Mouse (Mus musculus) embryonic facial prominence, embryonic 12.5 days (tissue): ENCODE data around the gene Inhbe. TPM values are rescaled to one million over a fixed set of nuclear protein-coding genes. Genes with fewer than 3 reads are reported as not detected.
"Not testable (repeated sequence)": the region's sequence is repeated elsewhere in the genome, so short reads cannot be mapped to it uniquely, and the experiment has no call there.

ENCODE experiments used
- ATAC-seq: fragments of 200-750 bp; cut with Nextera tagmentation; 2 replicates; pipeline ENCODE4 v1.8.0; 2017; ENCODE audit not compliant: insufficient number of reproducible peaks, insufficient read depth, low FRiP score, low TSS enrichment
- H3K27ac ChIP-seq: fragments of 300-500 bp; sonication (generic); 2 replicates; pipeline ENCODE4 v1.5.1; 2016; ENCODE audit warnings: mild to moderate bottlenecking
- H3K27me3 ChIP-seq: fragments of 300-500 bp; sonication (generic); 2 replicates; pipeline ENCODE4 v1.6.1; 2016; ENCODE audit warnings: mild to moderate bottlenecking, moderate library complexity
- H3K36me3 ChIP-seq: fragments of 300-500 bp; sonication (generic); 2 replicates; pipeline ENCODE4 v1.6.1; 2016; ENCODE audit warnings: mild to moderate bottlenecking
- H3K4me1 ChIP-seq: fragments of 300-500 bp; sonication (generic); 2 replicates; pipeline ENCODE4 v1.6.1; 2016
- H3K4me2 ChIP-seq: fragments of 300-500 bp; sonication (generic); replicated peaks from 2 replicates; pipeline ENCODE4 v1.6.1; 2016; ENCODE audit warnings: mild to moderate bottlenecking, moderate library complexity
- H3K4me3 ChIP-seq: fragments of 300-500 bp; sonication (generic); 2 replicates; pipeline ENCODE4 v1.5.1; 2016; ENCODE audit warnings: mild to moderate bottlenecking
- H3K9ac ChIP-seq: fragments of 300-500 bp; sonication (generic); 2 replicates; pipeline ENCODE4 v1.6.1; 2016; ENCODE audit warnings: mild to moderate bottlenecking, moderate library complexity
- H3K9me3 ChIP-seq: fragments of 300-500 bp; sonication (generic); 2 replicates; pipeline ENCODE4 v1.6.1; 2016; ENCODE audit warnings: mild to moderate bottlenecking, moderate library complexity
- WGBS: fragments of 180-500 bp; shearing (Covaris S2); methylation state at CpG from one replicate; pipeline ENCODE4 v1.1.7; 2016; 5-methylcytosine and 5-hydroxymethylcytosine counted together
- polyA plus RNA-seq: library from polyadenylated mRNA; unstranded; fragments of >200 nt; fragmentation: Nextera tagmentation; extraction: Ambion mirVana; gene quantifications from 2 replicates; pipeline ENCODE4 v1.2.1, GENCODE M21; 2016

Inhbe gene
- polyA plus RNA-seq, 1 experiment from 2014 or later, result 0.03 TPM

DNA sequence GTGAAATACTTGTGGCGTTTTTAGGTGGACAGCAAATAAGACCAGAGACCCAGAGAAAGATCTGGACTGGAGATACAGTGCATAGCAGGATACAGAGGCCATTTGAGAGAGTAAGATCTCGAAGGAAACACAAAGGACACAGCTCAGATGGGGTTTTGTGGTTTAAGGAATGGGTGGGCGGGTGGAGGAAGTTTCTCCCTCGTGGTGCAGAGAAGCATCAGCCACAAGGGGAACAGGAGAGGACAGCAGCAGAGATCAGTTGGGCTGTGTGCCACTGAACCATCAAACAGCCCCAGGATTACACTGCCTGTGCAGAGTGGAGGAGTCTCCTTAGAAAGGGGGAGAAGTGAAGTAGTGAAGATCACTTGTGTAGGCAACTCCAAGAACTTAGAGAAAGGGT is 36.2 kb downstream of the Inhbe start:
- WGBS, result 36% methylated on average over 4 of the region's 4 CpGs
- H3K27me3 ChIP-seq, result peaks cover 18% of the 10 kb centered on the region; the same call in 1 of the 2 replicates
- no peaks in the 10 kb centered on the region for H3K4me1 ChIP-seq
- H3K9ac ChIP-seq, result no peak overlapping the region
- no peak for ATAC-seq
- H3K9me3 ChIP-seq, result no peaks in the 10 kb centered on the region
- H3K36me3 ChIP-seq, result no peaks in the 10 kb centered on the region
- no peak overlapping the region for H3K4me2 ChIP-seq
- no peak overlapping the region for H3K4me3 ChIP-seq
- no peak overlapping the region for H3K27ac ChIP-seq

DNA sequence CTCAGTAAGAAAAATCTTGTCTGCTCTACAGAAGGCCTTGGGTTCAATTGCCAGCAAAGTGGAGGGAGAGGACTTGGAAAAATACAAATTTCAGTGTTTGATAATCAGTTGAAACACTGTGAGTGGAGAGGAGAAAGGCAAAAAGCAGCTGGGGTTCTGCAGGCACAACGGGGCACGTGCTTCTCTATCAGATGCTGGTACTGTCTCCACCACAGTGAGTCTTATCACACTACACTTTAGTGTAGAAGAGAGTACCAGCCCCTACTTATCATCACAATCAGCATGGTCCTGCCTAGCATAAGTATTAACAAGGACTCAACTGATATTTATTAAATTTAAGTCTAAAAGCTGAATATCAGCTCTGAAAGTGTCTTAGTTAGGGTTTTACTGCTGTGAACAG is 36.9 kb downstream of the Inhbe start:
- WGBS, result 80% methylated on average over 2 of the region's 2 CpGs
- Histone ChIP-seq H3K36me3 (no peaks in the 10 kb centered on the region), H3K4me3 (no peak overlapping the region), H3K27me3 (peaks cover 12% of the 10 kb centered on the region; the same call in 1 of the 2 replicates), H3K27ac (no peak overlapping the region), H3K4me1 (no peaks in the 10 kb centered on the region), H3K9ac (no peak overlapping the region), H3K4me2 (no peak overlapping the region), H3K9me3 (no peaks in the 10 kb centered on the region)
- no peak for ATAC-seq

DNA sequence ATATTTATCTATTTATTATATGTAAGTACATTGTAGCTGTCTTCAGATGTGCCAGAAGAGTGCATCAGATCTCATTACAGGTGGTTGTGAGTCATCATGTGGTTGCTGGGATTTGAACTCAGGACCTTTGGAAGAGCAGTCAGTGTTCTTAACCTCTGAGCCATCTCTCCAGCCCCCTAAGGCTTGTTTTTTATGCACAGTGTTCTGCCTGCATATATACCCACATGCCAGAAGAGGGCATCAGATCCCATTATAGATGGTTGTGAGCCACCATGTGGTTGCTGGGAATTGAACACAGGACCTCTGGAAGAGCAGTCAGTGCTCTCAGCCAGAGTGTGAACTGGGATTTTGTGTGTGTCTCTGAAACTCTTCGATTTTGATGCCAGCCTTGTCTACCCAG is 39.3 kb downstream of the Inhbe start:
- not testable (repeated sequence) for H3K36me3 ChIP-seq, H3K27ac ChIP-seq, H3K4me3 ChIP-seq, H3K4me2 ChIP-seq, ATAC-seq, H3K9me3 ChIP-seq, H3K27me3 ChIP-seq, H3K9ac ChIP-seq, H3K4me1 ChIP-seq
- WGBS, result 75% methylated on average over 1 of the region's 1 CpGs

DNA sequence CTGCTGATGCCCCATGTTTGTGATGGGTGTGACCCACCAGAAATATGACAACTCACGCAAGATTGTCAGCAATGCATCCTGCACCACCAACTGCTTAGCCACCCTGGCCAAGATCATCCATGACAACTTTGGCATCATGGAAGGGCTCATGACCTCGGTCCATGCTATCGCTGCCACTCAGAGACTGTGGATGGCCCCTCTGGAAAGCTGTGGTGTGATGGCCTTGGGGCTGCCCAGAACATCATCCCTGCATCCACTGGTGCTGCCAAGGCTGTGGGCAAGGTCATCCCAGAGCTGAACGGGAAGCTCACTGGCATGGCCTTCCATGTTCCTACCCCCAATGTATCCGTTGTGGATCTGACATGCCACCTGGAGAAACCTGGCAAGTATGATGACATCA is 40.7 kb downstream of the Inhbe start:
- not testable (repeated sequence) for H3K4me1 ChIP-seq, ATAC-seq, H3K9me3 ChIP-seq, H3K9ac ChIP-seq, H3K4me2 ChIP-seq, H3K27me3 ChIP-seq, H3K36me3 ChIP-seq, H3K27ac ChIP-seq, H3K4me3 ChIP-seq
- 86% methylated on average over 5 of the region's 5 CpGs for WGBS

DNA sequence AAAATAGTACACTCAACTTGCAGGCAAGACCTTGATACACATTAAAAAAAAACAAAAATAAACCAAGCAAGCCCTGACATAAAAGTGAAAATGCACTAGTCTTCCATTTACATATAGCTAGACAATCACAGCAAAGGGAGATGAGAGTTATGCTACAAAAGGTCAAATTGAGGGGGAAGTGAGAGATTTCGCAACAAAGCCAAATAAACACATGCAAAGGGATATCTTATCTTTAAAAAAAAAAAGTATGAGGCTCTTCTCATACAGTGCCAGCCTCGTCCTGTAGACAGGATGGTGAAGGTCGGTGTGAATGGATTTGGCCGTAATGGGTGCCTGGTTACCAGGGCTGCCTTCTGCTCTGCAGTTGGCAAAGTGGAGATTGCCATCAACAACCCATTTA is 41.4 kb downstream of the Inhbe start:
- no peak for ATAC-seq
- WGBS, result 68% methylated on average over 4 of the region's 4 CpGs

DNA sequence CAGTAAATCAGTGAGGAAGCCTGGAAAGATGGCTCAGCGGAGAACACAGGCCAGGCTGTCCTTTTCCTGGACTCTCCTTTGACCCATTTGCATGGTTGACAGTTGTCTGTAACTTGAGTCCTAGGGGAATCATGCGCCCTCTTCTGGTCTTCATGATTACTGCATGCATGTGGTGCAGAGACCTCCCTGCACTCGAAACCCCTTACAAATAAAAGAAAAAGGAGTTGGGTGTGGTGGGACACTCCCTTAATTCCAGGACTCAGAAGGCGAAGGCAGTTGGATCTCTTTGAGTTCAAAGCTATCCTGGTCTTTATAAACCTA is 41.9 kb downstream of the Inhbe start:
- Histone ChIP-seq H3K9me3 (no peaks in the 10 kb centered on the region), H3K4me1 (peaks cover 10% of the 10 kb centered on the region), H3K9ac (peak overlapping the region; percentile 43; the same call in 1 of the 2 replicates), H3K36me3 (peaks cover 20% of the 10 kb centered on the region), H3K4me3 (peak overlapping the region; percentile 84), H3K27me3 (no peaks in the 10 kb centered on the region), H3K27ac (0 out of 2 replicates have a peak overlapping the region, but pooled peaks have one; percentile 58), H3K4me2 (peak overlapping the region; percentile 77)
- 0 out of 2 replicates have a peak, but pooled peaks have one; percentile 55 for ATAC-seq
- under 1% methylated on average over 4 of the region's 4 CpGs for WGBS

More for the DNA sequence above, 41.4 kb downstream of the Inhbe start:
- Histone ChIP-seq H3K27me3 (no peaks in the 10 kb centered on the region), H3K4me2 (no peak overlapping the region), H3K4me3 (no peak overlapping the region), H3K27ac (no peak overlapping the region), H3K4me1 (peaks cover 10% of the 10 kb centered on the region), H3K9ac (no peak overlapping the region), H3K36me3 (peaks cover 15% of the 10 kb centered on the region), H3K9me3 (no peaks in the 10 kb centered on the region)

DNA sequence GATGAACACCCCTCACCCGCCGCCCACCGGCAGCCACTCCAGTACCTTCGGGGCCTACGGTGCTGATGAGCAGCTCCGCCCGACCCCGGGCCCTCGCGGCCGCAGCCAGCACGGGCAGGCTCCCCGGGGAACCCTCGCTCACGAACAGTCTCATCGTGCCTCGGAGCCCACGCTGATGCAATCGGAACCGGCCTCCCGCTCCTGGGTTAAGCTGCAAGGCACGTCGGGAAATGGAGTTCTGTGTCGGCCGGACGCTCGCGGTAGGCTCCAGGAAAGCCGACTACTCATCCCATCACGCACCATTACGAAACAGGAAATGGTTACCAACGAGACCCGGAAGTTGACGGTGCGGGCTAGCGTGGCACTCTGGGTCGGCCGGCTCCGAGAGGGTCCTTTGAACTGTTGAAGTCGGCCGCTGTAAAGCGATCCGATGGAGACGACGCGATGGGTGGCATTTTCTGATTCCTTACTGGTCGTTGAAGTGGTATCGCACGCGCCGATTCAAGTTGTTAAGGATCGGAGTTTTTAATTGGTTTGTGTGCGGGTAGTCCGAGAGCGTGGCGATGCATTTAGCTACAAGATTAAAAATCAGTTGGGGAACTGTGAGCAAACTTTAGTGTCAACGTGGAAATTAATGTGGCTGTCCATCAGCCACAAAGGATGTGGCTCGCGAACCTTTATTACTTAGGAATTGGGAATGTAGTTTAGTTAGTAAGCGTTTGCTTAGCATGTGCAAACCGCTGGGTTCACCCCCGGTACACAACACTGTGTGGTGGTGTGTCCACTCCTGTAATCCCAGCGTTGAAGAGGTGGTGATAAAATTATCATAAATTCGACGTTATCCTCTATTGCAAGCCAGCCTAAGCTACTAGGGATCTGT is 42.5 kb downstream of the Inhbe start, which contains the start of gene Mars:
Mars (minus strand) TSS at position 311 of the 880 bp plus-strand sequence.
- no peaks in the 10 kb centered on the region for H3K27me3 ChIP-seq
- H3K9me3 ChIP-seq, result no peaks in the 10 kb centered on the region
- H3K9ac ChIP-seq, result peak within 1 kb of the TSS; percentile 78
- peak within 1 kb of the TSS; percentile 58 for H3K27ac ChIP-seq
- ATAC-seq, result peak; percentile 93
- peak within 1 kb of the TSS; percentile 77 for H3K4me2 ChIP-seq
- peaks cover 10% of the 10 kb centered on the region for H3K4me1 ChIP-seq
- peak within 1 kb of the TSS; percentile 84 for H3K4me3 ChIP-seq
- peaks cover 26% of the 10 kb centered on the region for H3K36me3 ChIP-seq
- WGBS, result under 1% methylated on average over 65 of the region's 65 CpGs

DNA sequence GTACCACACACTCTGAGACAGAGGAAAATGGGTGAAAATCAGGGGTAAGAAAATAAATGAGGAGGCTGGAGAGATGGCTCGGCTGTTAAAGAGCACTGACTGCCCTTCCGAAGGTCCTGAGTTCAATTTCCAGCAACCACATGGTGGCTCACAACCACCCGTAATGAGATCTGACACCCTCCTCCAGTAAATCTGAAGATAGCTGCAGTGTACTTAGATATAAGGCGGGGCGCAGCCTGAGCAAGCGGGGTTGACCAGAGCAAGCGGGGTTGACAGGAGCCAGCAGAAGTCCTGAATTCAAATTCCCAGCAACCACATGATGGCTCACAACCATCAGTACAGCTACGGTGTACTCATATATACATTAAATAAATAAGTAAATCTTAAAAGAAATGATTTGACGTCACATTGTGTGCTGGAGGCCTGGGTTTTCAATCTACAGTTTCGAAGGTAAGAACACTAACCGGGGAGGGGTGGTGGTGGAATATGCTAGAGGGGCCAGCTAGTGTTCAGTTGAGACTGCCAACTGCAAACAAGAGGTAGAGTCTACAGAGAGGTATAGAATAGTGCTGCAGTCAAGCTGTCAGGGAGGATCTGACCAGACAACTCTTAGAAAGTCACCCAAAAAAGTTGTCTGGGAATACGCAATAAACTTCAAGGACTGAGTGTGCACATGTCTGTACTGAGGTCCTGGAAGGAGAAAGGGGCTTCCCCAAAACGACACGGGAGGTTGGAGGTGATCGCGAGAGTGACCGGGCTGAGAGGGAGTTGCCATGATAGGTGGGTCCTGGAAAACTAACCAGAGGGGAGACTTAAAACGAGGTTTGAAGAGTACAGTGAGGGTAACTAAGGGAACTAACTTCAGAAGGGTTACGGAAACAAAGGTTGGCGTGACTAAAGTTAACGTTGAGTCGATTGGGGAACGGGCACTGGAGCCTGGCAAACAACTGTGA is 43.4 kb downstream of the Inhbe start:
- Histone ChIP-seq H3K4me2 (peak overlapping the region; percentile 77), H3K27me3 (no peaks in the 10 kb centered on the region), H3K36me3 (peaks cover 36% of the 10 kb centered on the region), H3K27ac (peak overlapping the region; percentile 58; the same call in 1 of the 2 replicates), H3K9ac (peak overlapping the region; percentile 78), H3K9me3 (no peaks in the 10 kb centered on the region), H3K4me1 (peaks cover 10% of the 10 kb centered on the region), H3K4me3 (peak overlapping the region; percentile 84)
- WGBS, result 39% methylated on average over 23 of the region's 23 CpGs
- ATAC-seq, result peak; percentile 54

DNA sequence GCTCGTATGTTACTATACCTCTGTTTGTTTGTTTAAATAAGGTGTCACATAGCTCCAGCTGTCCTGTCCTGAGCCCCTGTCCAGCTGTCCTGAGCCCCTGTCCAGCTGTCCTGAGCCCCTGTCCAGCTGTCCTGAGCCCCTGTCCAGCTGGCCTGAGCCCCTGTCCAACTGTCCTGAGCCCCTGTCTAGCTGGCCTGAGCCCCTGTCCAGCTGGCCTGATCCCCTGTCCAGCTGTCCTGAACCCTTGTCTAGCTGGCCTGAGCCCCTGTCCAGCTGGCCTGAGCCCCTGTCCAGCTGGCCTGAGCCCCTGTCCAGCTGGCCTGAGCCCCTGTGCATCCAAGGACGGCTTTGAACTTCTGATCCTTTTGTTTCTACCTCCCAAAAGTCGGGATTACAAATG is 45.0 kb downstream of the Inhbe start:
- H3K9me3 ChIP-seq, H3K4me1 ChIP-seq, H3K27ac ChIP-seq, H3K9ac ChIP-seq, H3K27me3 ChIP-seq, H3K4me3 ChIP-seq, H3K4me2 ChIP-seq, ATAC-seq: not testable (repeated sequence)
- peaks cover 52% of the 10 kb centered on the region for H3K36me3 ChIP-seq
- WGBS, result 83% methylated on average over 3 of the region's 3 CpGs

DNA sequence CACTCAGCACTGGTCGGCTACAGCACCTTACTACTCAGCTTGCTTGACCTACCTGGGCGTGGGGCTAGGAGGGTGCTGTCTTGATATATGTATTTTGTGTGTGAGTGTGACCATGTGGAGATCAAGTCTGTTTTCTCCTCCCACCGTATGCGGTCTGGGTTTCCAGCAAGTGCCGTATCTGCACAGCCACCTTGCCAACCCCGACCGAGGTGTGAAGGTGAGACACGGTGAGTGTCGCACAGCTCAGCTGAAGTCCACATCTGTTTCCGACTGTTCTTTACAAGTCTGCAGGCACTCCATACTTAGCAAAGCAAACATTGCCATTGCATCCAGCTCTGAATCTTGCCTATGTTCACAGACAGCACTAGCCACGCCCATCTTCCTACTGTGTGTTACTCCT is 51.1 kb downstream of the Inhbe start:
- no peak overlapping the region for H3K27ac ChIP-seq
- H3K36me3 ChIP-seq, result peaks cover 93% of the 10 kb centered on the region
- H3K27me3 ChIP-seq, result no peaks in the 10 kb centered on the region
- H3K9ac ChIP-seq, result no peak overlapping the region
- ATAC-seq, result no peak
- H3K9me3 ChIP-seq, result no peaks in the 10 kb centered on the region
- H3K4me1 ChIP-seq, result no peaks in the 10 kb centered on the region
- no peak overlapping the region for H3K4me2 ChIP-seq
- H3K4me3 ChIP-seq, result no peak overlapping the region
- 91% methylated on average over 11 of the region's 11 CpGs for WGBS

DNA sequence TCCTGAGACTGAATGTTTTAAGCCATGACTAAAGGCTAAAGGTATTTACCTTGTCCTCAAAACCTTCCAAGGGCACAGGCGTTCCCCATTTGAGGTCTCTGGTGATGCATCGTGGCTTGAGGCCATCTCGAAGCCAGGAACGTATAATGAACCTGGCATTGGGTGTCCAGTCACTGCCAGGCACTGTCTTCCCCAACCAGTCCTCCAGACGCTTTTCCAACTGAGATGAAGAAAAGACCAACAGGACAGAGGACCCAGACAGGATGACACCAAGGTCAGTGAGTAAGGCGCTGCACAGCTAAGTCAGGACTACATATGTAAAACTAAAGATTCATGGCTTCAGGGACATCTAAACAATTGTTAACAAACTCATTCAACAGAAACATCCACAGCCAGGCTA is 53.9 kb downstream of the Inhbe start:
- no peak overlapping the region for H3K4me2 ChIP-seq
- H3K4me3 ChIP-seq, result no peak overlapping the region
- no peaks in the 10 kb centered on the region for H3K9me3 ChIP-seq
- WGBS, result 92% methylated on average over 6 of the region's 6 CpGs
- no peak overlapping the region for H3K9ac ChIP-seq
- no peak for ATAC-seq
- no peaks in the 10 kb centered on the region for H3K27me3 ChIP-seq
- H3K27ac ChIP-seq, result no peak overlapping the region
- no peaks in the 10 kb centered on the region for H3K4me1 ChIP-seq
- peaks cover 93% of the 10 kb centered on the region for H3K36me3 ChIP-seq
